Mouse (Mus musculus): ENCODE measurements around the gene Pcnx3.

GRCm38 (mm10) chr19:5723934-5724548 is 35.3 kb upstream of the Pcnx3 start:
- TF ChIP-seq POLR2A (IDR thresholded peaks at IDR 0.05; ENCODE audit: borderline replicate concordance, low read depth, low read length) (no peak), CTCF (IDR thresholded peaks at IDR 0.05; ENCODE audit: low read depth, low read length) (no peak)

Data from bone marrow macrophage, adult 2 months (primary cell).